Mouse (Mus musculus) heart, adult 2 months (tissue): Measurements from ENCODE around the gene Gm20489. TPM values are rescaled to one million over a fixed set of nuclear protein-coding genes. Genes with fewer than 3 reads are reported as not detected.

Experiments used
- DNase-seq, 2 experiments: peaks; one replicate each; pipeline ENCODE4 v3.0.0; 2021
- H3K27ac ChIP-seq: fragments of 200-600 bp; 2 replicates; pipeline ENCODE4 v1.8.1; 2022
- H3K27me3 ChIP-seq: fragments of 200-500 bp; 2 replicates; pipeline ENCODE4 v1.6.1; 2012; ENCODE audit warnings: mild to moderate bottlenecking, low read length, inconsistent platforms, mixed read lengths; ENCODE audit not compliant: control insufficient read depth, insufficient read depth
- H3K36me3 ChIP-seq: fragments of 200-500 bp; 2 replicates; pipeline ENCODE4 v1.6.1; 2012; ENCODE audit warnings: low read length, inconsistent platforms; ENCODE audit not compliant: control insufficient read depth, insufficient read depth
- H3K4me1 ChIP-seq: fragments of 200-500 bp; 2 replicates; pipeline ENCODE4 v1.6.1; 2011; ENCODE audit warnings: low read length; ENCODE audit not compliant: control insufficient read depth, insufficient read depth
- H3K4me3 ChIP-seq: fragments of 200-600 bp; 2 replicates; pipeline ENCODE4 v1.8.1; 2022
- H3K79me2 ChIP-seq: fragments of 200-500 bp; replicated peaks from 2 replicates; pipeline ENCODE4 v1.6.1; 2012; ENCODE audit warnings: mild to moderate bottlenecking, inconsistent platforms, low read length, moderate library complexity, mixed read lengths; ENCODE audit not compliant: control insufficient read depth, insufficient read depth
- H3K9ac ChIP-seq: fragments of 200-500 bp; 2 replicates; pipeline ENCODE4 v1.6.1; 2012; ENCODE audit warnings: low read depth, mild to moderate bottlenecking, control low read depth, inconsistent platforms, low read length, mixed read lengths
- CTCF ChIP-seq: fragments of 200-600 bp; IDR thresholded peaks from 2 replicates; pipeline ENCODE4 v1.8.1; 2022; ENCODE audit warnings: antibody characterized with exemption, mild to moderate bottlenecking, moderate library complexity
- EP300 ChIP-seq: fragments of 200-500 bp; IDR thresholded peaks from 2 replicates; pipeline ENCODE4 v1.6.1; 2011; ENCODE audit warnings: low read depth, low read length, control low read depth; ENCODE audit not compliant: insufficient read depth
- POLR2A ChIP-seq: fragments of 200-500 bp; IDR thresholded peaks from 2 replicates; pipeline ENCODE4 v1.6.1; 2011; ENCODE audit warnings: mild to moderate bottlenecking, low read depth, low read length, control low read depth; ENCODE audit not compliant: insufficient read depth
- WGBS: fragments of 180-500 bp; shearing (Covaris S2); methylation state at CpG from one replicate; pipeline ENCODE4 v1.1.7; 2018; 5-methylcytosine and 5-hydroxymethylcytosine counted together
- intact Hi-C: fragments of 180-260 bp; cut with DNase I; formaldehyde crosslinking; loops from one replicate; pipeline ENCODE4 v1.15.1; 2025
- long read RNA-seq: library from polyadenylated mRNA; stranded (forward); transcript quantifications from one replicate; pipeline ENCODE4 v2.0.0, GENCODE M21; 2021
- polyA plus RNA-seq: library from polyadenylated mRNA; depleted of rRNA; stranded (reverse); fragments of >200 nt; gene quantifications from 2 replicates; pipeline ENCODE4 v1.2.3, GENCODE M21; 2012; rRNA removed
- total RNA-seq, 2 experiments: library from RNA; stranded (reverse); gene quantifications; 2 replicates each; pipeline ENCODE4 v1.2.3; 2021

Gm20489 gene
- total RNA-seq (under 1 TPM in 1 of 2 experiments, not detected in 1; 0.31 TPM), polyA plus RNA-seq (not detected in 2 replicates)
- long read RNA-seq = 0 reads

GRCm38 (mm10) chrX:101268755-101269124 lies at the start of gene Gm20489:
Gm20489 (minus strand) TSS chrX:101269023.
- TF ChIP-seq CTCF (no peak), POLR2A (no peak), EP300 (no peak)
- no peaks in the 10 kb centered on the region for H3K27me3 ChIP-seq
- H3K4me3 ChIP-seq = peak within 1 kb of the TSS; percentile 0; the same call in 1 of the 2 replicates
- intact Hi-C loops = no loop called here
- peak within 1 kb of the TSS; percentile 66 for H3K27ac ChIP-seq
- no peaks in the 10 kb centered on the region for H3K36me3 ChIP-seq
- H3K79me2 ChIP-seq = no peaks in the 10 kb centered on the region
- DNase-seq = no peak
- H3K4me1 ChIP-seq = no peaks in the 10 kb centered on the region
- peak within 1 kb of the TSS; percentile 60 for H3K9ac ChIP-seq
- WGBS = 58% methylated on average over 3 of the region's 3 CpGs

- no peak for TF ChIP-seq CTCF
- TF ChIP-seq EP300 = no peak
- TF ChIP-seq POLR2A = no peak
- H3K36me3 ChIP-seq = no peaks in the 10 kb centered on the region
- H3K27me3 ChIP-seq = no peaks in the 10 kb centered on the region
- H3K27ac ChIP-seq = no peak overlapping the region
- no peak for DNase-seq
- H3K4me1 ChIP-seq = no peaks in the 10 kb centered on the region
- 56% methylated on average over 6 of the region's 6 CpGs for WGBS
- H3K9ac ChIP-seq = no peak overlapping the region
- intact Hi-C loops = no loop called here
- H3K4me3 ChIP-seq = no peak overlapping the region
- H3K79me2 ChIP-seq = no peaks in the 10 kb centered on the region
These were observed 45.0 kb upstream of the Gm20489 start for GRCm38 (mm10) chrX:101313625-101314359.

- H3K4me1 ChIP-seq = no peaks in the 10 kb centered on the region
- no peak overlapping the region for H3K27ac ChIP-seq
- no peaks in the 10 kb centered on the region for H3K36me3 ChIP-seq
- no peak for DNase-seq
- 90% methylated on average over 5 of the region's 5 CpGs for WGBS
- no peak for TF ChIP-seq POLR2A
- TF ChIP-seq CTCF = no peak
- TF ChIP-seq EP300 = no peak
- H3K4me3 ChIP-seq = no peak overlapping the region
- intact Hi-C loops = no loop called here
- no peaks in the 10 kb centered on the region for H3K27me3 ChIP-seq
- H3K79me2 ChIP-seq = no peaks in the 10 kb centered on the region
- H3K9ac ChIP-seq = no peak overlapping the region
These were observed 40.5 kb upstream of the Gm20489 start for GRCm38 (mm10) chrX:101309299-101309698.

- no peaks in the 10 kb centered on the region for H3K27me3 ChIP-seq
- no peak overlapping the region for H3K4me3 ChIP-seq
- no peak overlapping the region for H3K9ac ChIP-seq
- H3K36me3 ChIP-seq = no peaks in the 10 kb centered on the region
- 62% methylated on average over 2 of the region's 2 CpGs for WGBS
- H3K27ac ChIP-seq = no peak overlapping the region
- no peaks in the 10 kb centered on the region; the same call in 1 of the 2 replicates for H3K4me1 ChIP-seq
- no peak for DNase-seq
- no peak for TF ChIP-seq CTCF
- no peak for TF ChIP-seq POLR2A
- TF ChIP-seq EP300 = no peak
- intact Hi-C loops = no loop called here
- H3K79me2 ChIP-seq = no peaks in the 10 kb centered on the region
These were observed 35.8 kb upstream of the Gm20489 start for GRCm38 (mm10) chrX:101304646-101305045.

GRCm38 (mm10) chrX:101301654-101302053 lies 32.8 kb upstream of the Gm20489 start:
- Histone ChIP-seq H3K27me3 (no peaks in the 10 kb centered on the region), H3K27ac (no peak overlapping the region), H3K9ac (no peak overlapping the region), H3K4me1 (no peaks in the 10 kb centered on the region; the same call in 1 of the 2 replicates), H3K36me3 (no peaks in the 10 kb centered on the region), H3K4me3 (no peak overlapping the region), H3K79me2 (no peaks in the 10 kb centered on the region)
- intact Hi-C loops = no loop called here
- DNase-seq = no peak
- WGBS = 81% methylated on average over 9 of the region's 9 CpGs
- TF ChIP-seq EP300 (no peak), CTCF (no peak), POLR2A (no peak)

GRCm38 (mm10) chrX:101300427-101301030 lies 31.7 kb upstream of the Gm20489 start:
- Histone ChIP-seq H3K79me2 (no peaks in the 10 kb centered on the region), H3K4me1 (no peaks in the 10 kb centered on the region; the same call in 1 of the 2 replicates), H3K27me3 (no peaks in the 10 kb centered on the region), H3K4me3 (no peak overlapping the region), H3K9ac (no peak overlapping the region), H3K36me3 (no peaks in the 10 kb centered on the region), H3K27ac (no peak overlapping the region)
- TF ChIP-seq CTCF (no peak), EP300 (no peak), POLR2A (no peak)
- no peak for DNase-seq
- intact Hi-C loops = no loop called here
- WGBS = 35% methylated on average over 13 of the region's 13 CpGs
